Mouse (Mus musculus) liver, embryonic 15.5 days (tissue): ENCODE measurements around the gene Dock3. TPM values are rescaled to one million over a fixed set of nuclear protein-coding genes. Genes with fewer than 3 reads are reported as not detected.

Experiments
- ATAC-seq: fragments of 200-750 bp; cut with Nextera tagmentation; 2 replicates; pipeline ENCODE4 v1.8.0; 2017; ENCODE audit warnings: moderate number of reproducible peaks, mild to moderate bottlenecking, moderate library complexity; ENCODE audit not compliant: insufficient read depth
- H3K27ac ChIP-seq: fragments of 300-500 bp; sonication (generic); replicated peaks from 2 replicates; pipeline ENCODE4 v1.5.1; 2015; ENCODE audit warnings: mild to moderate bottlenecking, inconsistent platforms
- H3K27me3 ChIP-seq: fragments of 300-500 bp; sonication (generic); 2 replicates; pipeline ENCODE4 v1.6.1; 2015; ENCODE audit warnings: mild to moderate bottlenecking, inconsistent platforms
- H3K36me3 ChIP-seq: fragments of 300-500 bp; sonication (generic); replicated peaks from 2 replicates; pipeline ENCODE4 v1.6.1; 2015; ENCODE audit warnings: moderate library complexity, mild to moderate bottlenecking, inconsistent platforms
- H3K4me1 ChIP-seq: fragments of 300-500 bp; sonication (generic); replicated peaks from 2 replicates; pipeline ENCODE4 v1.6.1; 2015; ENCODE audit warnings: inconsistent platforms
- H3K4me2 ChIP-seq: fragments of 300-500 bp; sonication (generic); 2 replicates; pipeline ENCODE4 v1.6.1; 2015; ENCODE audit warnings: moderate library complexity, mild to moderate bottlenecking, inconsistent platforms
- H3K4me3 ChIP-seq: fragments of 300-500 bp; sonication (generic); replicated peaks from 2 replicates; pipeline ENCODE4 v1.5.1; 2015; ENCODE audit warnings: mild to moderate bottlenecking, inconsistent platforms
- H3K9ac ChIP-seq: fragments of 300-500 bp; sonication (generic); 2 replicates; pipeline ENCODE4 v1.6.1; 2015; ENCODE audit warnings: moderate library complexity, mild to moderate bottlenecking, inconsistent platforms
- H3K9me3 ChIP-seq: fragments of 300-500 bp; sonication (generic); replicated peaks from 2 replicates; pipeline ENCODE4 v1.6.1; 2016; ENCODE audit warnings: inconsistent platforms
- WGBS: fragments of 180-500 bp; shearing (Covaris S2); methylation state at CpG from one replicate; pipeline ENCODE4 v1.1.7; 2015; ENCODE audit warnings: mixed read lengths; ENCODE audit not compliant: insufficient replicate concordance; 5-methylcytosine and 5-hydroxymethylcytosine counted together
- polyA plus RNA-seq: library from polyadenylated mRNA; unstranded; fragments of >200 nt; fragmentation: Nextera tagmentation; extraction: Ambion mirVana; gene quantifications from 2 replicates; pipeline ENCODE4 v1.2.1, GENCODE M21; 2015

Gene Dock3
- 0.01 TPM in 1 of 2 replicates, not detected in the other for polyA plus RNA-seq

DNA sequence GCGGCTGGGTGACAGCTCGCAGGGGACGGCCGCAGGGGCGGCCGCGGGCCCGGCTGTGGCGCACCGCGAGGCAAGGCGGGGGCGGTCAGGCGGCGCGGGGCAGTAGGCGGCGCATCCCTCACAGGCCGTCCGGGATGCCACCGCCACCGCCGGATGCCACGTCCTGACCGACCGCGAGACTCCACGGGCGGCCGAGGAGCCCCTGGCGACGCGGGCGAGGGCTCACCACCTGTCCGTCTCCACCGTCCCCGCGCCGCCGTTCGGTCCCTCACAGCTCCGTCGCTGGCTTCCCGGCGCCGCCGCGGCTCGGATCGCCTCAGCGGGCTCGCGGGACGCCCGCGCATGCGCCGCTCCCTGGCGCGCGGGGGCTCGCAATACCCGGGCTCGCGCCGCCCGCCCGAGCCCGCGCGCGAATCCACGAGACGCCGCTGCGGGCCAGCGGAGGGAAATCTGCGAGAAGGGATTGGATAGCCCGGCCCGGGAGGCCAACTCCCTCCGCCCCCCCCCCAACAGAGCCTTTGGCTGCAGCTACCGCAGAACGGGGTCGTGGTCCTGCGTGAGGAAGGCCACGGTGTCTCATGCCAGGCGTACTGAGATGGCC, at the start of gene Dock3:
Gene Dock3, minus strand, starts transcription at position 371 of the 601 bp plus-strand sequence.
- H3K9ac ChIP-seq = no peak within 1 kb of the TSS
- under 1% methylated on average over 75 of the region's 87 CpGs for WGBS
- H3K4me3 ChIP-seq = peak within 1 kb of the TSS; percentile 49
- no peak within 1 kb of the TSS for H3K27ac ChIP-seq
- peaks cover 88% of the 10 kb centered on the region for H3K27me3 ChIP-seq
- H3K4me1 ChIP-seq = peaks cover 9% of the 10 kb centered on the region
- H3K9me3 ChIP-seq = no peaks in the 10 kb centered on the region
- no peak for ATAC-seq
- no peaks in the 10 kb centered on the region for H3K36me3 ChIP-seq
- H3K4me2 ChIP-seq = peak within 1 kb of the TSS; percentile 71

DNA sequence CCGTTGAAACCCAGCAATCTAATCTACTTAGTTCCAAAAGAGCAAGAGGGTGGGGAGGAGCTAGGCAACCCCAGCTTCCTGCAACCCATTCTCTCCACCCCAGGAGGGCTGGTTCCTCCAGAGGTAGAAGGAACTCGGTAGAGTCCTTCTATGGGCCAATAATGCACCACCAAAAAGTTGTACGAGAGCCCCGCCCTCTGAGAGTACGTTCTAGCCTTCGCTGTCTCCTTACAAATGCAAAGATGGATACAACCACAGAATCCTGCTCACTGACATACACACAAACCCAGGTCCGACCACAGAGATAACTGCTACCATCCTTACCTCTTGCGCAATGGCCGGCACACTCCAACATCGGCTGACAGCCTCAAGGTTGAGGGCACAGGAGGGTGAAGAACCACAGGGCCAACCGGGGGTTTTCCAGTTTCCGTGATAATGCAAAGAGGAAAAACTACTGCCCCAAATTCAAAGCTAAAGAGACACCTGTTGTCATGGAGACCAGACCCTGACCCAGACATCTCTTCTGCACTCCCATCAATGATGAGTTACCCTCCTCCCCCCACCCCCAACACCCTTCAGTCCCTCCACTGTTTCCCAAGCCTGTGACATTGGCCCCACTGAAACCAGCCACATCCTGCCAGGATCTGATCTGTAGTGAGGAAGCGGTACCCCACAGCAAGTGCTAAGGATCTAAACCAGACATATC, 48.8 kb upstream of the Dock3 start:
- ATAC-seq = peak; percentile 50
- Histone ChIP-seq H3K4me2 (peak overlapping the region; percentile 59), H3K4me1 (peaks cover 37% of the 10 kb centered on the region), H3K4me3 (peak overlapping the region; percentile 29), H3K27ac (peak overlapping the region; percentile 76), H3K36me3 (no peaks in the 10 kb centered on the region), H3K9ac (no peak overlapping the region), H3K9me3 (no peaks in the 10 kb centered on the region), H3K27me3 (no peaks in the 10 kb centered on the region)
- 8% methylated on average over 13 of the region's 13 CpGs for WGBS

DNA sequence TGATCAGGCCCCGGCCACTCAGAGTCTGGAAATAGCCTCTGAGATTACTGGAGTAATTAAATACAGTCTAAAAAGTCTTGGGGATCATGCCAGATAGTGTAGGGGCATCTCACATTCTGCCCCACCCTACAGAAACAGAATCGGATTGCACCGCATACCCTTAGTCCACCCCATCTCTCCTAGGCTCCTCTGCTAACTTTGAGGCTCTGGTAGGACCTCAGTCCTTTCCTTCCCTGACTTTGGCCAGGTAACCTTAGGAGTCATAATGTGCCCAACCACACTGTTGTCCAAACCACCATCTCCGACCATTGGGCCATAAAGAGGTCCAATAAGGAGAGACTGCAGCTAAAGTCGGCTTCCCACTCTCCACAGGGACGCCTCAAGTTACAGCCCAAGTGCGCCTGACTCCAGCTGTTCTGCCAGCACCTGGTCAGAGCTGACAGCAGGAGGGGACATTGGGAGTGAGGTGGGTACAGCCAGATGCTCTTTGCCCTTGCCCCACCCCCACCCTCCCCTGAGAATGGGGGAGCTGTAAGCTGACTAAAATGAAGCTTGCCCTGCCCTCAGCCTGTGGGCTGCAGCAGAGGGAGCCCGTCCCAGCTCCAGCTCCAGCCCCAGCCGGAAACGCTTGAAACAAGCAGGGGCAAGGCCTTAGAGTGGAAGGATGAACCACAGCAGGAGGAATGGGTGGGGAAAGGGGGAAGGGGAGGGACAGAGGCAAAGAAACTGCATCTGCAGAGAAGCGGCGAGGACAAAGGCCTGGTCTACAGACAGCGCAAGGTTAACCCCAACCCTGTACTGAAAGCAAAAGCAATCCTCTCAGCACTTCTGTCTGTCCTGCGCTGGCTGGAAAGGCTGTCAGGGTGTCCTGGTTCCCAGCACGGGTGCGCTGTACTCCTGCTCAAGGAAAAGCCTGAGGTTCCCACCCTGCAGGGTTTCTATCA, 47.9 kb upstream of the Dock3 start:
- peak; percentile 29 for ATAC-seq
- WGBS = 22% methylated on average over 16 of the region's 16 CpGs

DNA sequence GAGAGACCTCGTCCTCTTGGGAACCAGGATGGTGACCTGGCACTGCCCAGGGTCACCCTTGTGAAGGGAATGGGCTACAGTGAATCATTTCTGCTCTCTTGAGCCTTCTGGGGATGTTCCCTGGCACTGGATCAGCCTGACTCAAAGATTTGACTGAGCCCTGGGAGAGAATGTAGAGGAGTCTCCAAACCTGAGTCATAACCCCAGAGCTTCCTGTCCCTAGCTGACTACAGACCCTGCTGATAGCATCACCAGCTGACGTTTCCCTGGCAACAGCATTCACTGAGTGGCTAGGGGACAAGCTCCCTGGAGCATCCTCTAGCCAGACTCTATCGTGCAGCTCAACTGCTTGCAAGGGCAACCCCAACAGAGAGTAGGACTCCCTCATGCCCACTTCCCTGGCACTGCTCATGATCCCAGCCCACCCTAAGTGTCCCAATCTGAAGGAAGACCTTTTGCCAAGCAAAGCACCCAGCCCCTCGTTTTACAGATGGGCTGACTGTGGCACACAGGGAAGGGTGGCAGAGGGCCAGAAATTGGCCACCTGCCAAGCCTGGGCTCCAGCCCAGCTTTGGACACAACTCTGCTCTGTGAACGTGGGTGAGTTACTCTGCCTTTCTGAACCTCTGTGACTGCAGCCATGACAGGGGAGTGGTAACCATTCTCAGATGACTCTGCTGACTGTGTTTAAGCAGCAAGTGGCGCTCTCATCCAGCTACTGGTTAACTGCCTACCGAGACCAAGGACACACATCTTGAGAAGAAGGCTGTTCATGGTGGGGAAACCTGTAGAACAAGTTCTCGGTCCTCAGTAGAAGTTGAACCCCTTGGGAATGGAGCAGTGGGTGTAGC, 47.0 kb upstream of the Dock3 start:
- no peak overlapping the region for H3K9ac ChIP-seq
- 0 out of 2 replicates have a peak overlapping the region, but pooled peaks have one; percentile 59 for H3K4me2 ChIP-seq
- no peaks in the 10 kb centered on the region for H3K9me3 ChIP-seq
- H3K27me3 ChIP-seq = no peaks in the 10 kb centered on the region
- H3K4me1 ChIP-seq = peaks cover 32% of the 10 kb centered on the region
- no peaks in the 10 kb centered on the region for H3K36me3 ChIP-seq
- H3K4me3 ChIP-seq = no peak overlapping the region
- ATAC-seq = no peak
- no peak overlapping the region for H3K27ac ChIP-seq
- WGBS = 46% methylated on average over 8 of the region's 8 CpGs

More for the DNA sequence above, 47.9 kb upstream of the Dock3 start:
- Histone ChIP-seq H3K4me3 (peak overlapping the region; percentile 29), H3K4me2 (peak overlapping the region; percentile 59), H3K9ac (no peak overlapping the region), H3K9me3 (no peaks in the 10 kb centered on the region), H3K36me3 (no peaks in the 10 kb centered on the region), H3K27ac (peak overlapping the region; percentile 76), H3K27me3 (no peaks in the 10 kb centered on the region), H3K4me1 (peaks cover 32% of the 10 kb centered on the region)

DNA sequence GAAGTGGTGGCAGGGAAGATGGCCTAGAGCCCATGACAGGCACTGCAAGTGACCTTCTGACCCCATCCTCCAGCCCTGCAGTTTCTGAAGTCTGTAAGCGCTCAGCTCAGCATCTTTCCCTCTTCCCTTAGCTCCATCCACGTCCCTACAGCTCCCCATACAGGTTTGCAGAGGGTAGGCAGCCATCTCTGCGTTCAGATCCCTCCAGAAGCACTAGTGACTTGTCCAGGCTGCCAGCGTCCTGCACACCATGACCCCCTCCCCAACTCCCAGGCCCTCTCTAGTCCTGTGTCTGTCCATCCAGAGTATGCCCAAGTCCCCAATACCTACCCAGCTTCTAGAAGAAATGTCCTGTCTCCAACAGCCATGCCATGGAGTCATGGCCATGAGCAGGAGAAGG, 46.4 kb upstream of the Dock3 start:
- peaks cover 35% of the 10 kb centered on the region for H3K4me1 ChIP-seq
- no peak overlapping the region for H3K4me3 ChIP-seq
- no peak for ATAC-seq
- no peaks in the 10 kb centered on the region for H3K27me3 ChIP-seq
- H3K36me3 ChIP-seq = no peaks in the 10 kb centered on the region
- H3K4me2 ChIP-seq = no peak overlapping the region
- no peak overlapping the region for H3K27ac ChIP-seq
- no peaks in the 10 kb centered on the region for H3K9me3 ChIP-seq
- 60% methylated on average over 4 of the region's 4 CpGs for WGBS
- no peak overlapping the region for H3K9ac ChIP-seq

DNA sequence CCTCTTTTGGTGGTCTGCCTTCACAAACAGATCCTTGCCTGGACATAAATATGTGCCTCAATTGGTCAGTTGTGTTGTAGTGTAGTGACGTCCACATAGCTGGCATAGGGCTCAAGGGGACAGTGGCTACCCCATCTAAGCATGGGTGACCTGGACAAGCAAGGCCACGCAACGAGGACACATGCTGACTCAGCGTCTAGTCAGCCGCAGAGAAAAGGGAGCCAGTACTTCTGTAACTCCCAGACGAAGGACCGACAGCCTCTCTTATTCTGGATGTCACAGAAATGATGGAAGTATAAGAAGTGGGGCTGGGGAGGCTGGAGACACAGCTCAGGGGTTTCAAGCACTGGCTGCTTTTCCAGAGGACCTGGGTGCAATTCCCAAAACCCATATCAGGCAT, 45.9 kb upstream of the Dock3 start:
- 67% methylated on average over 7 of the region's 7 CpGs for WGBS
- Histone ChIP-seq H3K9ac (no peak overlapping the region), H3K4me3 (no peak overlapping the region), H3K4me2 (no peak overlapping the region), H3K27ac (no peak overlapping the region), H3K27me3 (no peaks in the 10 kb centered on the region), H3K4me1 (peaks cover 39% of the 10 kb centered on the region), H3K9me3 (no peaks in the 10 kb centered on the region), H3K36me3 (no peaks in the 10 kb centered on the region)
- ATAC-seq = no peak

DNA sequence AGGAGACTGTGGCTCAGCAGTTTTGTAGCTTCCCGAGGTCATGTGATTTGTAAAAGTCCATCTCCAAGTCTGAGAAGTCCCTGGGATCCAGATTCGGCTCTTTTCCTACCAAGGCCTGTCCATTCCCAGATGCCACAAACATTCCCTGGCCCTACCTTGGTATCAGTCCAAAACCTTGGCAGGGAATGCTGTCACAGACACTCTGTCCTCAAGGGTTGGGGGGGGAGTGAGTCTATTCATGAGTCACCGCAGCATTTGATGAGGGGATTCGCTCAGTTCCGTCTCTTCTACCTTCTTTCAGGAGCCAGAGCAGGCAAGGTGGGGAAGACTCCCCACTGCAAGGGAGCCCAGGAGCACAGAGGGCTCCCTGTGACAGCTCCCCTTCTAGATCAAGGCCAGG, 44.0 kb upstream of the Dock3 start:
- Histone ChIP-seq H3K4me1 (peaks cover 55% of the 10 kb centered on the region), H3K4me2 (no peak overlapping the region), H3K9ac (no peak overlapping the region), H3K27ac (no peak overlapping the region), H3K4me3 (no peak overlapping the region), H3K27me3 (no peaks in the 10 kb centered on the region), H3K9me3 (no peaks in the 10 kb centered on the region), H3K36me3 (no peaks in the 10 kb centered on the region)
- 81% methylated on average over 5 of the region's 5 CpGs for WGBS
- no peak for ATAC-seq

DNA sequence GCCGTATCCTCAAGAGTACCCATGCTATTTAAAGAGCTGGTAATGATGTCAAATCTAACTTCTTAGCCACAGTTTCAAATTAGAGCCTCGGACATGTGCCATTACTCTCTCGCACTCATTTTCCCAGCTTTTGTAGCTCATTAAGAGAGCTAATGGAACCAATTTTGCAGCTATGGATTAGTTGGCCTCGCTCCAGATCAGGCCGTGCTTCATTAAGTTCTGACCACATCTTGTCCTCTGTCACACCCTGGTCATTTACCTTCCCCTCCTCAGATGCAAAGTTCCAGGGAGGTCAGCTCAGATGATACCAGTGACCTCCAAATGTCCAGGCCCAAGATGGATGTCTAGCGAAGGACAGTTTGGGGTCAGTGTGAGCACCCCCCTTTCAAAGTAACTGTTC, 43.0 kb upstream of the Dock3 start:
- Histone ChIP-seq H3K4me2 (no peak overlapping the region), H3K4me1 (peaks cover 55% of the 10 kb centered on the region), H3K27ac (no peak overlapping the region), H3K9me3 (no peaks in the 10 kb centered on the region), H3K36me3 (no peaks in the 10 kb centered on the region), H3K9ac (no peak overlapping the region), H3K27me3 (no peaks in the 10 kb centered on the region), H3K4me3 (no peak overlapping the region)
- 71% methylated on average over 6 of the region's 6 CpGs for WGBS
- ATAC-seq = no peak

DNA sequence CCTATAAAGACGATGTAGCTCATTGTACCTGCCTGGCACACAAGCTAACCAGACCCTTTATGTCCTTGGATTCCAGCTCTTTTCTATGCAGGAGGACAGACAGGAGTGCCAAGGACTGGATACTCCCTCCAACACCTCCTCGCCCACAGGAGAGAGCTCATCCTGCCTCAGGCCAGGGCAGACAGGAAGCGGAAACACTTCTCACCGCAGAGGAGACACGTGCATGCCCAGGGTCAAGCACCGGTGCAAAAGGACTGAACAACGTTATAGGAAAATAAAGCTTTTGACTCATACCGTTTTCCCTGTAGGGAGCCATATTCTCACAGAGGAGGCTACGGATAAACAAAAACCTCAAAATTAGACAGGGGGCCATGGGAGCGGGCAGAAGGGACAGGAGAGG, 41.5 kb upstream of the Dock3 start:
- Histone ChIP-seq H3K9ac (no peak overlapping the region), H3K36me3 (no peaks in the 10 kb centered on the region), H3K27ac (no peak overlapping the region), H3K9me3 (no peaks in the 10 kb centered on the region), H3K27me3 (no peaks in the 10 kb centered on the region), H3K4me3 (no peak overlapping the region), H3K4me2 (no peak overlapping the region), H3K4me1 (peaks cover 44% of the 10 kb centered on the region)
- no peak for ATAC-seq
- WGBS = 25% methylated on average over 10 of the region's 10 CpGs

DNA sequence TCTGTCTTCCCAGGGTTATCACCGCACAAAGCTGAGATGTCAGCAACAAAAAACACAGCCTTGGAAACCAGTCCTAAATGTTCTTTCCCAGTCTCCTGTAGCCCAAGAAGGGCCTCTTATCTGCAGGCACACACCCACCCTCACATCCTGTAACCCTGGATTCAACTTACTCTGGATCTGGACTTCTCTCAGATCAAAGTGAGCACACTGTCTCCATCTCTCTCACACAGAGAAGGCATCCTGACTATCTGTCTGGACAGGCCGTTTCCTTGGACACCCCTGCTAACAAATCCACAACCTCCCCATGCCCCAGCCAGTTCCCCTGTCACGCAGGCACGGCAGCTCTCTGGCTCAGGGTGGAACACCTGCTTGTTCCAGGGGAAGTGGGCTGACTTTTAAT, 40.6 kb upstream of the Dock3 start:
- no peak overlapping the region for H3K4me2 ChIP-seq
- no peaks in the 10 kb centered on the region for H3K36me3 ChIP-seq
- 11% methylated on average over 4 of the region's 4 CpGs for WGBS
- no peaks in the 10 kb centered on the region for H3K9me3 ChIP-seq
- ATAC-seq = no peak
- no peak overlapping the region for H3K27ac ChIP-seq
- H3K9ac ChIP-seq = no peak overlapping the region
- H3K4me3 ChIP-seq = no peak overlapping the region
- no peaks in the 10 kb centered on the region for H3K27me3 ChIP-seq
- H3K4me1 ChIP-seq = peaks cover 39% of the 10 kb centered on the region
